Mouse (Mus musculus) C2C12 (cell line): ENCODE data around the gene Wwp2. TPM values are rescaled to one million over a fixed set of nuclear protein-coding genes. Genes with fewer than 3 reads are reported as not detected.
"Not testable (repeated sequence)": the region's sequence is repeated elsewhere in the genome, so short reads cannot be mapped to it uniquely, and the experiment has no call there.

ENCODE experiments used
- H3K27me3 ChIP-seq: one replicate; pipeline ENCODE4 v1.6.1; 2011; ENCODE audit not compliant: control insufficient read depth, insufficient read depth, insufficient read length
- H3K36me3 ChIP-seq: one replicate; pipeline ENCODE4 v1.6.1; 2011; ENCODE audit not compliant: control insufficient read depth, insufficient read depth
- H3K4me3 ChIP-seq: one replicate; pipeline ENCODE4 v1.5.1; 2011; ENCODE audit warnings: mild to moderate bottlenecking, control low read depth; ENCODE audit not compliant: poor library complexity, insufficient read depth, severe bottlenecking
- H3K79me2 ChIP-seq: one replicate; pipeline ENCODE4 v1.6.1; 2011; ENCODE audit not compliant: control insufficient read depth, insufficient read depth
- H3K79me3 ChIP-seq: one replicate; pipeline ENCODE4 v1.6.1; 2011; ENCODE audit warnings: low read depth, control low read depth
- H3ac ChIP-seq: one replicate; pipeline ENCODE3; 2011; ENCODE audit warnings: low read depth; ENCODE audit not compliant: control insufficient read depth, insufficient read length
- CEBPB ChIP-seq: IDR thresholded peaks from one replicate; pipeline ENCODE4 v1.6.1; 2011; ENCODE audit warnings: low read depth, mild to moderate bottlenecking, control low read depth, moderate library complexity
- CTCF ChIP-seq: IDR thresholded peaks from one replicate; pipeline ENCODE4 v1.5.1; 2011; ENCODE audit not compliant: control insufficient read depth, insufficient read depth, insufficient read length
- FOSL1 ChIP-seq: IDR thresholded peaks from one replicate; pipeline ENCODE4 v1.8.0; 2011; ENCODE audit warnings: mild to moderate bottlenecking, low read length; ENCODE audit not compliant: poor library complexity, insufficient read depth, severe bottlenecking
- MAX ChIP-seq: IDR thresholded peaks from one replicate; pipeline ENCODE4 v1.6.1; 2011; ENCODE audit warnings: mild to moderate bottlenecking, control low read depth
- MYOD1 ChIP-seq: IDR thresholded peaks from one replicate; pipeline ENCODE4 v1.6.1; 2011; ENCODE audit warnings: low read depth; ENCODE audit not compliant: control insufficient read depth, insufficient read length
- MYOG ChIP-seq: IDR thresholded peaks from one replicate; pipeline ENCODE4 v1.6.1; 2011; ENCODE audit not compliant: control insufficient read depth, insufficient read length; ENCODE audit errors: extremely low read depth
- USF1 ChIP-seq: IDR thresholded peaks from one replicate; pipeline ENCODE4 v1.6.1; 2011; ENCODE audit warnings: low read depth, mild to moderate bottlenecking, control low read depth, moderate library complexity
- polyA plus RNA-seq: library from polyadenylated mRNA; unstranded; fragments of >200 nt; fragmentation: generic; extraction: Trizol; gene quantifications from one replicate; pipeline ENCODE4 v1.2.1, GENCODE M21; 2012; ENCODE audit warnings: missing spikeins

Wwp2 gene
- polyA plus RNA-seq, 1 experiment, result 78.8 TPM

- Histone ChIP-seq H3K36me3 (peaks cover 21% of the 10 kb centered on the region), H3K27me3 (no peaks in the 10 kb centered on the region), H3K79me3 (no peaks in the 10 kb centered on the region), H3K4me3 (no peak overlapping the region), H3ac (no peak overlapping the region), H3K79me2 (no peaks in the 10 kb centered on the region)
- TF ChIP-seq MYOG (no peak), USF1 (no peak), FOSL1 (no peak), MYOD1 (no peak), CEBPB (no peak), CTCF (no peak), MAX (no peak)
Observed at GRCm38 (mm10) chr8:107466642-107467041, 30.5 kb downstream of the Wwp2 start.

- no peaks in the 10 kb centered on the region for H3K79me3 ChIP-seq
- H3K79me2 ChIP-seq, result no peaks in the 10 kb centered on the region
- H3K4me3 ChIP-seq, result no peak overlapping the region
- H3K27me3 ChIP-seq, result no peaks in the 10 kb centered on the region
- no peak overlapping the region for H3ac ChIP-seq
- TF ChIP-seq USF1, result no peak
- no peak for TF ChIP-seq MYOD1
- TF ChIP-seq CTCF, result no peak
- no peak for TF ChIP-seq MYOG
- TF ChIP-seq FOSL1, result no peak
- peaks cover 15% of the 10 kb centered on the region for H3K36me3 ChIP-seq
Observed at GRCm38 (mm10) chr8:107468811-107469302, 32.7 kb downstream of the Wwp2 start.

- Histone ChIP-seq H3K79me2 (no peaks in the 10 kb centered on the region), H3K27me3 (no peaks in the 10 kb centered on the region), H3K79me3 (no peaks in the 10 kb centered on the region), H3K4me3 (no peak overlapping the region), H3K36me3 (peaks cover 14% of the 10 kb centered on the region), H3ac (no peak overlapping the region)
- TF ChIP-seq MYOG (no peak), CTCF (no peak), USF1 (no peak), MAX (no peak), MYOD1 (no peak), CEBPB (no peak), FOSL1 (no peak)
Observed at GRCm38 (mm10) chr8:107470302-107470701, 34.1 kb downstream of the Wwp2 start.

GRCm38 (mm10) chr8:107472403-107473100 lies 36.4 kb downstream of the Wwp2 start:
- TF ChIP-seq MYOD1, result no peak
- no peak for TF ChIP-seq FOSL1
- TF ChIP-seq USF1, result no peak
- TF ChIP-seq CEBPB, result no peak
- TF ChIP-seq MAX, result no peak
- no peak for TF ChIP-seq CTCF
- TF ChIP-seq MYOG, result no peak
- H3K4me3 ChIP-seq, result no peak overlapping the region
- H3K79me2 ChIP-seq, result no peaks in the 10 kb centered on the region
- no peaks in the 10 kb centered on the region for H3K27me3 ChIP-seq
- H3ac ChIP-seq, result no peak overlapping the region
- peaks cover 9% of the 10 kb centered on the region for H3K36me3 ChIP-seq
- H3K79me3 ChIP-seq, result no peaks in the 10 kb centered on the region

GRCm38 (mm10) chr8:107473369-107473768 lies 37.2 kb downstream of the Wwp2 start:
- Histone ChIP-seq H3K4me3 (no peak overlapping the region), H3ac (no peak overlapping the region), H3K27me3 (no peaks in the 10 kb centered on the region), H3K79me2 (no peaks in the 10 kb centered on the region), H3K79me3 (no peaks in the 10 kb centered on the region), H3K36me3 (peaks cover 9% of the 10 kb centered on the region)
- TF ChIP-seq MAX (no peak), MYOG (no peak), MYOD1 (no peak), CTCF (no peak), USF1 (no peak), CEBPB (no peak), FOSL1 (no peak)

GRCm38 (mm10) chr8:107475613-107476012 lies 39.4 kb downstream of the Wwp2 start:
- H3ac ChIP-seq, result no peak overlapping the region
- H3K36me3 ChIP-seq, result no peaks in the 10 kb centered on the region
- H3K27me3 ChIP-seq, result no peaks in the 10 kb centered on the region
- no peak overlapping the region for H3K4me3 ChIP-seq
- no peaks in the 10 kb centered on the region for H3K79me2 ChIP-seq
- TF ChIP-seq MAX (no peak), MYOD1 (no peak), CEBPB (no peak), MYOG (no peak), FOSL1 (no peak), CTCF (no peak), USF1 (no peak)
- no peaks in the 10 kb centered on the region for H3K79me3 ChIP-seq

- H3K79me2 ChIP-seq, H3K4me3 ChIP-seq, H3K79me3 ChIP-seq: not testable (repeated sequence)
Observed at GRCm38 (mm10) chr8:107476786-107477185, 40.6 kb downstream of the Wwp2 start.

More at GRCm38 (mm10) chr8:107476786-107477185, 40.6 kb downstream of the Wwp2 start:
- not testable (repeated sequence) for H3K36me3 ChIP-seq, H3ac ChIP-seq, H3K27me3 ChIP-seq
